8 mouse cellular contexts compared by ENCODE assay signal in the genomic region with DNA sequence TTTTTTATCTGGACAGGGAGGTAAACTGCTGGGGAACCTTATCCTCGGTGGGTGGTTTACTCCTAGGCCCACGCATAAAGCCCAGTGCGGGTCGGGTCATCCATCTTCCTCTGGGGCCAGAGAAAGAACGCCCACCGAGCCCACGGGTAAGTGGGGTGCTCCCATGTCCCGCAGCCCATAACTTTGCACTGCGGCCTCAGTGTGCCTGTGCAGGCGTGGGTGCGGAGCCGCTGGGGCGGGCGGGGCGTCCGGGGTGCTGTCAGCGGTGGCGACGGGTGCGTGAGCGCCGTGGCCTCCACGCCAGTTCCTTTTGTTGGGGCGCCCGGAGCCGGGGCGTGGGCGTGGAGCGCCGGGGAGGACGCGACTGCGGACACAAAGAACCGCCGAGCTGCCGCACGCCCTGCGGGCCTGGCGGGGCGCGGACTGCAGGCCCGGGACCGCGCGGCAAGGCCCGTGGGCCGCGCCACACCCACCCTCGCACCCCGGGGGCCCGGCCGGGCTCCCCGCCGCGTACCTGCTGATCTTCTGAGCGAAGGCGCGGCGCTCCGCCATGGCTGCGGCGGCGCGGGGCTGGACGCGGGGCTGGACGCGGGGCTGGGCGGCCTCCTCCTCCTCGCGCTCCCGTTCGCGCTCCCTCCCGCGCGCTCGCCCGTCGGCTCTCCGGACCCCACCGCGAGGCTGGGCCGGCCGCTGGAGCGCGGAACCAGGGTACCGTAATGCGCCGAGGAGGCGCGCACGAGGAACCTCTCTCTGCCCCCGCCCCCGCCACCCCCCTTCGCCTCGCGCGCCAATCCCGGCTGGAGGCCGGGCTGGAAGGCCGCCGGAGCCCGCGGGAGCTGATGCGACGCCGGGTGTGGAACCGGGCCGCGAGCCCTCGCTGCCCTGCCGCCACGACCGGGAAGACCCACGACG. TPM values are rescaled to one million over a fixed set of nuclear protein-coding genes. Genes with fewer than 3 reads are reported as not detected.
DNase-seq lines count a peak whose midpoint lies in the region; ATAC-seq lines count a peak whose summit lies in the region.

A gene (minus strand): TSS at position 705 of the 912 bp plus-strand sequence.

- H3K4me2 ChIP-seq in hindbrain, embryonic 16.5 days (ENCODE audit: low read length) = peak within 1 kb of the TSS; percentile 72

- peak; percentile 94 for DNase-seq in adrenal gland, adult 2 months
- DNase-seq in embryo, embryonic 10 days (ENCODE audit: low spot score) = peak; percentile 92
- peak; percentile 59 to 70 for DNase-seq in gastrocnemius, adult 8-10 months (ENCODE audit: low spot score in 2 of 2)
- peak; percentile 34 for DNase-seq in left cerebral cortex, adult 11 months (ENCODE audit: low spot score)
- peak; percentile 80 for DNase-seq in lung, postnatal 36 days
- DNase-seq in right cerebral cortex, adult 18-20 months = peak; percentile 82
- DNase-seq in urinary bladder, postnatal 14 days (ENCODE audit: low spot score) = peak; percentile 87

- H3K9ac ChIP-seq in hindbrain, embryonic 16.5 days (ENCODE audit: low read depth, low read length) = peak within 1 kb of the TSS; percentile 99

- H3K27ac ChIP-seq in hindbrain, embryonic 16.5 days (ENCODE audit: low read depth, low read length) = peak within 1 kb of the TSS; percentile 95

- ATAC-seq in hindbrain, embryonic 16.5 days = peak; percentile 95

- no peaks in the 10 kb centered on the region for H3K36me3 ChIP-seq in hindbrain, embryonic 16.5 days (ENCODE audit: control insufficient read depth, insufficient read depth, low read length)

- peaks cover 30% of the 10 kb centered on the region for H3K4me1 ChIP-seq in hindbrain, embryonic 16.5 days (ENCODE audit: control insufficient read depth, insufficient read depth, low read depth, low read length)

- H3K4me3 ChIP-seq in hindbrain, embryonic 16.5 days (ENCODE audit: low read length) = peak within 1 kb of the TSS; percentile 92

- WGBS in hindbrain, embryonic 16.5 days = under 1% methylated on average over 87 of the region's 117 CpGs

- H3K27me3 ChIP-seq in hindbrain, embryonic 16.5 days (replicated peaks; ENCODE audit: control insufficient read depth, insufficient read depth, low read length) = no peaks in the 10 kb centered on the region

- H3K9me3 ChIP-seq in hindbrain, embryonic 16.5 days (ENCODE audit: control insufficient read depth, low read length) = no peaks in the 10 kb centered on the region

RNA-seq across cellular contexts. Expression of the gene that starts here (rescaled TPM):
- 10 to 100 TPM; 39.3 to 48.2 TPM for total RNA-seq in adrenal gland, adult 2 months (2021)
- 12.3 and 14.5 TPM in 2 replicates for polyA plus RNA-seq in adrenal gland, adult 2 months (2012; rRNA removed)
- total RNA-seq in gastrocnemius, adult 8-10 months (2022) = 1 to 10 TPM; 4.5 to 7.4 (median 4.7) TPM
- 40.8 and 53.3 TPM in 2 replicates for polyA plus RNA-seq in hindbrain, embryonic 16.5 days (2015; fragmentation: Nextera tagmentation; extraction: Ambion mirVana)

Comparison
In these comparisons a context has a peak if more than half of its experiments do, and no peak if none do; other contexts are left out.
1. Peak in every context shown above with its lines: DNase-seq, ATAC-seq, H3K4me3 ChIP-seq and H3K27ac ChIP-seq.
2. RNA of the gene that starts here (total RNA-seq): 39.3 to 48.2 TPM in adrenal gland, adult 2 months; 4.5 to 7.4 TPM in gastrocnemius, adult 8-10 months; every median in the first group is over 4 times any median in the second.
3. DNase-seq: peak in every context shown above with its lines; median percentile 94 in adrenal gland, adult 2 months; 92 in embryo, embryonic 10 days; 87 in urinary bladder, postnatal 14 days; 82 in right cerebral cortex, adult 18-20 months; 80 in lung, postnatal 36 days; 64 in gastrocnemius, adult 8-10 months; 34 in left cerebral cortex, adult 11 months.